Mouse (Mus musculus): ENCODE results near the gene Zfp689.

GRCm38 (mm10) chr7:127466606-127467005 is 17.6 kb upstream of the Zfp689 start:
- TF ChIP-seq CTCF (IDR thresholded peaks at IDR 0.05; ENCODE audit: insufficient read depth, low read depth, low read length): no peak
- TF ChIP-seq POLR2A (IDR thresholded peaks at IDR 0.05; ENCODE audit: insufficient read depth, low read depth, low read length): no peak

Data from olfactory bulb, adult 2 months (tissue).